ENCODE assay signal across 1 mouse cellular context in genomic region chr17:12921073-12921472, GRCm38 (mm10).
TF ChIP-seq lines count a peak whose summit lies in the region.

No protein-coding gene starts in this region.

TF ChIP-seq in MEL, 35 proteins besides CTCF, POLR2A, EP300 and RAD21:
- TF ChIP-seq MXI1 (IDR thresholded peaks at IDR 0.05; ENCODE audit: low read depth, low read length), result no peak
- no peak for TF ChIP-seq ETS1 (IDR thresholded peaks at IDR 0.05; ENCODE audit: low read depth, low read length)
- TF ChIP-seq SMC3 (IDR thresholded peaks at IDR 0.05; ENCODE audit: low read depth, low read length), result no peak
- no peak for TF ChIP-seq MYC (IDR thresholded peaks at IDR 0.05; ENCODE audit: low read depth, low read length)
- TF ChIP-seq MAX (IDR thresholded peaks at IDR 0.05; ENCODE audit: low read length), result no peak
- TF ChIP-seq ZNF384 (IDR thresholded peaks at IDR 0.05; ENCODE audit: low read depth, low read length), result no peak
- TF ChIP-seq GABPA (IDR thresholded peaks at IDR 0.05; ENCODE audit: low read depth, low read length), result no peak
TF ChIP-seq in MEL: peak in this region for 0.
